Mouse (Mus musculus): ENCODE measurements around the gene Vmn1r44. TPM values are rescaled to one million over a fixed set of nuclear protein-coding genes. Genes with fewer than 3 reads are reported as not detected.

The Vmn1r44 gene
- total RNA-seq (2023): not detected

DNA sequence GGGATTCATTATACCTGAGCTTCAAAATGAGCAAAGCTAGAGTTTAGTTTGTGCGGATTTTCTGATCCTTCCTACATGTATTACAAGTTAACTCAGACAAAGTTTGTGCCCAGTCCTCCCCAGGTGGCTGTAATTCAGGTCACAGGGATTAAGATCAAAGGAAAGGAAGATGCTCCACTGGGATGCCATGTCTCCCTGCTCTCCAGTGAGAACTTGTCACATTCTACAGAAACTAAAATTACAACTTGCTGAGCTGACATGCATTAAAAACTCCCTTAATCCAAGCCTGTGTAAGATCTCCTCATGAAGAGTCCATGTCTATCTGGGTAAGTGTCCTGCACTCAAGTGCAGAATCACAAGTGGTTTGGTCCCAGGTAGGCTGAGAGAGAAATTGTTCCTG is at the start of gene Vmn1r44:
Vmn1r44 (plus strand) TSS at position 301 of the 400 bp plus-strand sequence.

DNA sequence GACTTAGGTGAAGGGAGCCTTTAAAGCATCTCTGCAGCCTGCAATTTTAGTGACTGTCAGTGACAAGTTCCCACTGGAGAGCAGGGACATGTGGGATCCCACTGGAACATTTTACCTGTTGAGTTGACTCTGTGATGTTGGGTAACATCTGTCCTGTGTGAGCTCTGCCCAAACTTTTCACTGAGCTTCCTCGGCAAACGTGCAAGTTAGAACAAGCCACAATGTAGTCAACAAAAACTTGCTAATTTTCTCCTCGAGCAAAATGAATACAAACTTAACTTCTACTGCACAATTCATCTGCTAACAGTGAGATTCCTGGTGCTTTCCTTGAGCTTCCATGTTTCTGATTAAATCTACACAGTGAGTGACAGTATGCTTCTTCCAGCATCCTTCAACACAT is 7.1 kb upstream of the Vmn1r44 start, which contains the start of the genes Vmn1r42 and Vmn1r43:
Vmn1r42 (minus strand) TSS at position 101 of the 400 bp plus-strand sequence.
Vmn1r43 (minus strand) TSS at position 101 of the 400 bp plus-strand sequence.

DNA sequence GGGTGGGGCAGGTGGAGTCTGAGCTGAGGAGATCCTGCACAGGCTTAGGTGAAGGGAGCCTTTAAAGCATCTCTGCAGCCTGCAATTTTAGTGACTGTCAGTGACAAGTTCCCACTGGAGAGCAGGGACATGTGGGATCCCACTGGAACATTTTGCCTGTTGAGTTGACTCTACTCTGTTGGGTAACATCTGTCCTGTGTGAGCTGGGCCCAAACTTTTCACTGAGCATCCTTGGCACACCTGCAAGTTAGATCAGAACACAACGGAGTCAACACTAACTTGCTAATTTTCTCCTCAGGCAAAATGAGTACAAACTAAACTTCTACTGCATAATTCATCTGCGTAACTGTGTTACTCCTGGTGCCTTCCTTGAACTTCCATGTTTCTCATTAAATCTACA is 57.0 kb downstream of the Vmn1r44 start, which contains the start of gene Vmn1r45:
Vmn1r45 (minus strand) TSS at position 101 of the 400 bp plus-strand sequence.

Other genes starting within 250 kb of the Vmn1r44 start
- gene Txnrd3, start 239.7 kb upstream of the Vmn1r44 start, total RNA-seq (2023): under 1 TPM; 0.73 to 0.87 TPM
- not detected for gene Vmn1r40, start 176.1 kb upstream of the Vmn1r44 start, total RNA-seq (2023)
- gene Vmn1r41, start 142.9 kb upstream of the Vmn1r44 start, total RNA-seq (2023): not detected
- gene Vmn1r42, start 7.2 kb upstream of the Vmn1r44 start, total RNA-seq (2023): not detected
- gene Vmn1r43, start 7.2 kb upstream of the Vmn1r44 start, total RNA-seq (2023): not detected
- gene Vmn1r45, start 56.9 kb downstream of the Vmn1r44 start, total RNA-seq (2023): not detected
- gene Vmn1r46, start 85.7 kb downstream of the Vmn1r44 start, total RNA-seq (2023): not detected
- not detected for gene Vmn1r47, start 132.5 kb downstream of the Vmn1r44 start, total RNA-seq (2023)
- not detected for gene Vmn1r48, start 153.2 kb downstream of the Vmn1r44 start, total RNA-seq (2023)
- not detected for gene Vmn1r49, start 194.8 kb downstream of the Vmn1r44 start, total RNA-seq (2023)
- gene Vmn1r50, start 217.8 kb downstream of the Vmn1r44 start, total RNA-seq (2023): not detected
- gene Vmn1r51, start 238.9 kb downstream of the Vmn1r44 start, total RNA-seq (2023): not detected